Mouse (Mus musculus): ENCODE data around the gene Cuedc2. TPM values are rescaled to one million over a fixed set of nuclear protein-coding genes. Genes with fewer than 3 reads are reported as not detected.

Gene Cuedc2
- total and polyA plus RNA-seq, 2 experiments from 2014 or later: 214 to 388 TPM

- 91% methylated on average over 9 of the region's 9 CpGs for WGBS
- H3K36me3 ChIP-seq (ENCODE audit: insufficient read depth): peaks cover 10% of the 10 kb centered on the region
- no peak overlapping the region for H3K27ac ChIP-seq (ENCODE audit: low read depth, low read length)
- no peak overlapping the region for H3K4me2 ChIP-seq (ENCODE audit: low read depth)
- peaks cover 13% of the 10 kb centered on the region for H3K27me3 ChIP-seq (ENCODE audit: insufficient read depth, low read length)
- peaks cover 6% of the 10 kb centered on the region; the same call in 1 of the 2 replicates for H3K4me1 ChIP-seq (ENCODE audit: insufficient read depth)
- no peak for DNase-seq
- H3K9me3 ChIP-seq (ENCODE audit: low read length): no peaks in the 10 kb centered on the region
- no peak for ATAC-seq
- no peak for TF ChIP-seq CTCF (IDR thresholded peaks at IDR 0.05; ENCODE audit: low read depth)
- no peak overlapping the region for H3K4me3 ChIP-seq (ENCODE audit: low read depth, low read length)
- H3K9ac ChIP-seq: no peak overlapping the region
These were observed 31.7 kb downstream of the Cuedc2 start for GRCm38 (mm10) chr19:46306751-46307289.

DNA sequence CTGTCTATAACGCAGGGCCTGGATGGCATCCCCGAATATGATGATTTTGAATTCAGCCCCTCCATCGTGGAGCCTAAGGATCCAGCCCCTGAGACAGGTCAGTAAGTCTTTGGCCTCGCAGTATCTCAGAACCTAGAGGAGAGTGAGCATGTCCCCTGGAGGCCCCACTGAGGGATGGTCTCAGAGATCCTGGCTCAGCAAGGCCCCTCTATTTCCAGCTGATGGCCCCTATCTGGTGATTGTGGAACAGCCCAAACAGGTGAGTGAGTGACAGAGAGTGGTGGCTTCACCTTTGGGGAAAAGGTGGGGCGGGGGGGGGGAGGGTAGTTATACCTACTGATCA lies 32.3 kb downstream of the Cuedc2 start:
- no peak overlapping the region for H3K27ac ChIP-seq (ENCODE audit: low read depth, low read length)
- H3K4me2 ChIP-seq (ENCODE audit: low read depth): peak overlapping the region; percentile 79
- H3K4me1 ChIP-seq (ENCODE audit: insufficient read depth): peaks cover 6% of the 10 kb centered on the region; the same call in 1 of the 2 replicates
- DNase-seq: no peak
- no peak for ATAC-seq
- H3K36me3 ChIP-seq (ENCODE audit: insufficient read depth): peaks cover 7% of the 10 kb centered on the region
- no peak overlapping the region for H3K9ac ChIP-seq
- WGBS: 56% methylated on average over 5 of the region's 5 CpGs
- H3K27me3 ChIP-seq (ENCODE audit: insufficient read depth, low read length): peaks cover 13% of the 10 kb centered on the region
- H3K4me3 ChIP-seq (ENCODE audit: low read depth, low read length): no peak overlapping the region; the same call in 1 of the 2 replicates
- no peak for TF ChIP-seq CTCF (IDR thresholded peaks at IDR 0.05; ENCODE audit: low read depth)
- no peaks in the 10 kb centered on the region for H3K9me3 ChIP-seq (ENCODE audit: low read length)

- Histone ChIP-seq H3K4me3 (ENCODE audit: low read depth, low read length) (peak overlapping the region; percentile 48), H3K36me3 (ENCODE audit: insufficient read depth) (0 out of 2 replicates have a peak, but pooled peaks cover under 1% of the 10 kb centered on the region), H3K9ac (peak overlapping the region; percentile 46), H3K4me1 (ENCODE audit: insufficient read depth) (peaks cover 6% of the 10 kb centered on the region; the same call in 1 of the 2 replicates), H3K9me3 (ENCODE audit: low read length) (no peaks in the 10 kb centered on the region), H3K27ac (ENCODE audit: low read depth, low read length) (no peak overlapping the region), H3K27me3 (ENCODE audit: insufficient read depth, low read length) (peaks cover 13% of the 10 kb centered on the region), H3K4me2 (ENCODE audit: low read depth) (peak overlapping the region; percentile 79)
- DNase-seq (peak; percentile 77), ATAC-seq (peak; percentile 34; the same call in 1 of the 2 replicates)
- no peak for TF ChIP-seq CTCF (IDR thresholded peaks at IDR 0.05; ENCODE audit: low read depth)
- 5% methylated on average over 42 of the region's 43 CpGs for WGBS
These were observed 32.9 kb downstream of the Cuedc2 start for GRCm38 (mm10) chr19:46305432-46306267.

DNA sequence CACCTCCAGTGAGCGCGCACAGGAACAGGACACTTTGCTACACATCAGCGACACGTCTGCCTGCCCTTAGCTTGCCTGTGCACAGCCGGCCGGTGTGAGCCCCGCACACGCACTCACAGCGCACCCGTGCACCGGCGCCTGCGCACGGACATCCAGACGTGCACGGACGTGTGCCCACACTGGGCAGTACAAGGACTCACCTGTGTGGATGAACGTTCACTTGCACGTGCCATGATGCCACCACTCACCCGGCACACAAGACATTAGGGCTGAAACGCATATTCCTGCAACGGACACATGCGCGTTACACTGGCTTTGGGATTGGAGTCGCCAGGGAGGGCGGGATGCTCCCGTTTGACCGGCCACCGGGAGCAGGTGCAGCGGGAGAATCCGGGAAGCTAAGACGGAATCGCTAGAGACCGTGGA lies 33.6 kb downstream of the Cuedc2 start:
- ATAC-seq (0 out of 2 replicates have a peak, but pooled peaks have one; percentile 8), DNase-seq (no peak)
- WGBS: under 1% methylated on average over 34 of the region's 34 CpGs

DNA sequence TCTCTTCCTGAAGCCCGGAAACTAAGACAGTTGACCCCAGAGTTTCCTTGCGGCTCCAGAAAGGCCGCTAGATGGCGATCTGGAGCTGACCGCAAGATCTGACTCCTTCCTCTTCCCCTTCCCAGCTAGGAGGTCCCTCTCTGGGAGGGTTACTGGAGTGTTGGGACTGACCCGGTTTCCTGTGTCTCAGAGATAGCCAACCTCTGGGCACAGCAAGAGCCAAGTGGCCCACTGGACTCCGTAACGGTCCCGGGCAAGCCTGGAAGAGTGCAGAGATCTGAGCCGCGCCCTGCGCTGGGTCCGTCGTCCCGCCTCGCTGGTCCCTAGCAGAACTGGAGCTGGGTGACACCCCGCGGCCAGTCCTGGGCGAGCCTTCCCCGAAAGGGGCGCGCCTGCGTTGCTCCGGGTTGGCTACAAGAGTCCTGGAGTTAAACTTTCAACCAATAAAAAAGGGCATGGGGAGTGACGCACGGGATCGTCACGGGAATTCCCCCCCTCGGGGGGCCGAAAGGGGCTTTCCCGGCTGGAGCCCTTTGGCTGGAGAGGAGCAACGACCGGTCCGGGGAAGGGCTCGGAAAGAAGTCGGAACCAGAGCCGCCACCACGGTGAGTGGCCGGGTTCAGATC lies 34.2 kb downstream of the Cuedc2 start, which contains the start of gene Nfkb2:
Gene Nfkb2, plus strand, starts transcription at position 105 of the 626 bp plus-strand sequence.
- peak; percentile 81 for DNase-seq
- peak; percentile 84 for ATAC-seq

More for the DNA sequence above, 33.6 kb downstream of the Cuedc2 start:
- Histone ChIP-seq H3K9ac (peak overlapping the region; percentile 46), H3K4me2 (ENCODE audit: low read depth) (peak overlapping the region; percentile 79), H3K9me3 (ENCODE audit: low read length) (no peaks in the 10 kb centered on the region), H3K4me1 (ENCODE audit: insufficient read depth) (peaks cover 6% of the 10 kb centered on the region; the same call in 1 of the 2 replicates), H3K27ac (ENCODE audit: low read depth, low read length) (no peak overlapping the region), H3K36me3 (ENCODE audit: insufficient read depth) (no peaks in the 10 kb centered on the region), H3K4me3 (ENCODE audit: low read depth, low read length) (peak overlapping the region; percentile 48), H3K27me3 (ENCODE audit: insufficient read depth, low read length) (peaks cover 13% of the 10 kb centered on the region)
- no peak for TF ChIP-seq CTCF (IDR thresholded peaks at IDR 0.05; ENCODE audit: low read depth)

GRCm38 (mm10) chr19:46303251-46304215 lies 35.0 kb downstream of the Cuedc2 start:
- H3K27ac ChIP-seq (ENCODE audit: low read depth, low read length): no peak overlapping the region
- TF ChIP-seq CTCF (IDR thresholded peaks at IDR 0.05; ENCODE audit: low read depth): no peak
- H3K4me3 ChIP-seq (ENCODE audit: low read depth, low read length): peak overlapping the region; percentile 48; the same call in 1 of the 2 replicates
- peak overlapping the region; percentile 79 for H3K4me2 ChIP-seq (ENCODE audit: low read depth)
- WGBS: 58% methylated on average over 18 of the region's 18 CpGs
- no peaks in the 10 kb centered on the region for H3K9me3 ChIP-seq (ENCODE audit: low read length)
- peaks cover 13% of the 10 kb centered on the region for H3K27me3 ChIP-seq (ENCODE audit: insufficient read depth, low read length)
- H3K36me3 ChIP-seq (ENCODE audit: insufficient read depth): no peaks in the 10 kb centered on the region
- H3K4me1 ChIP-seq (ENCODE audit: insufficient read depth): peaks cover 6% of the 10 kb centered on the region; the same call in 1 of the 2 replicates
- H3K9ac ChIP-seq: no peak overlapping the region
- DNase-seq (no peak), ATAC-seq (no peak)

More for the DNA sequence above, 34.2 kb downstream of the Cuedc2 start, which contains the start of gene Nfkb2:
- Histone ChIP-seq H3K4me2 (ENCODE audit: low read depth) (peak within 1 kb of the TSS; percentile 79), H3K27ac (ENCODE audit: low read depth, low read length) (no peak within 1 kb of the TSS), H3K9me3 (ENCODE audit: low read length) (no peaks in the 10 kb centered on the region), H3K9ac (peak within 1 kb of the TSS; percentile 46), H3K36me3 (ENCODE audit: insufficient read depth) (no peaks in the 10 kb centered on the region), H3K4me3 (ENCODE audit: low read depth, low read length) (peak within 1 kb of the TSS; percentile 48), H3K27me3 (ENCODE audit: insufficient read depth, low read length) (peaks cover 13% of the 10 kb centered on the region), H3K4me1 (ENCODE audit: insufficient read depth) (peaks cover 6% of the 10 kb centered on the region; the same call in 1 of the 2 replicates)
- peak; percentile 86 for TF ChIP-seq CTCF (IDR thresholded peaks at IDR 0.05; ENCODE audit: low read depth)
- 1% methylated on average over 39 of the region's 39 CpGs for WGBS
